Mouse (Mus musculus) CH12.LX (cell line): ENCODE results near the gene Serpine1. TPM values are rescaled to one million over a fixed set of nuclear protein-coding genes. Genes with fewer than 3 reads are reported as not detected.

ENCODE experiments used
- DNase-seq: peaks from one replicate; pipeline ENCODE4 v3.0.0-alpha.2; 2013; ENCODE audit errors: extremely low read depth
- H3K27ac ChIP-seq: 2 replicates; pipeline ENCODE4 v1.5.1; 2012; ENCODE audit warnings: low read depth, mild to moderate bottlenecking, control low read depth, moderate library complexity; ENCODE audit not compliant: insufficient read depth
- H3K27me3 ChIP-seq: replicated peaks from 2 replicates; pipeline ENCODE3; 2012; ENCODE audit warnings: inconsistent platforms
- H3K36me3 ChIP-seq, 2 experiments: replicated peaks in 1 of 2; 2 replicates each; pipeline versions ENCODE3 to v1.6.1; 2012; ENCODE audit warnings: inconsistent platforms in 1 of 2, low read length in 1 of 2, mild to moderate bottlenecking in 1 of 2, mixed read lengths in 1 of 2, moderate library complexity in 1 of 2; ENCODE audit not compliant: control insufficient read depth in 1 of 2, insufficient read depth in 1 of 2
- H3K4me1 ChIP-seq, 2 experiments: 2 replicates each; pipeline ENCODE4 v1.6.1; 2012; ENCODE audit warnings: inconsistent platforms in 1 of 2, moderate library complexity in 1 of 2; ENCODE audit not compliant: insufficient read depth in 2 of 2, control insufficient read depth in 1 of 2
- H3K4me2 ChIP-seq: 2 replicates; pipeline ENCODE4 v1.6.1; 2012; ENCODE audit warnings: low read depth, mild to moderate bottlenecking, control low read depth; ENCODE audit not compliant: poor library complexity, insufficient read depth, severe bottlenecking
- H3K4me3 ChIP-seq, 3 experiments: fragments of 150-350 bp in 1 of 3; sonication (generic) in 1 of 3; replicated peaks in 1 of 3; 2 replicates each; pipeline versions ENCODE3 to v1.5.1; 2011 to 2012; ENCODE audit warnings: low read depth in 2 of 3, low read length in 2 of 3, mild to moderate bottlenecking in 2 of 3, moderate library complexity in 2 of 3, control low read depth in 1 of 3, improper control_type of control experiment in 1 of 3, inconsistent platforms in 1 of 3, mixed read lengths in 1 of 3; ENCODE audit not compliant: poor library complexity in 1 of 3
- H3K79me2 ChIP-seq: replicated peaks from 2 replicates; pipeline ENCODE4 v1.6.1; 2012; ENCODE audit warnings: mild to moderate bottlenecking, moderate library complexity; ENCODE audit not compliant: control insufficient read depth, poor library complexity, insufficient read depth, severe bottlenecking; ENCODE audit errors: extremely low read depth
- H3K9ac ChIP-seq: 2 replicates; pipeline ENCODE4 v1.6.1; 2012; ENCODE audit warnings: low read depth, mild to moderate bottlenecking, control low read depth, moderate library complexity; ENCODE audit not compliant: insufficient read depth
- H3K9me3 ChIP-seq: replicated peaks from 2 replicates; pipeline ENCODE3; 2012; ENCODE audit warnings: low read length, inconsistent platforms, mixed read lengths
- CHD1 ChIP-seq: IDR thresholded peaks from 2 replicates; pipeline ENCODE4 v1.6.1; 2012; ENCODE audit warnings: low read depth, low read length, improper control_type of control experiment, inconsistent platforms
- ELF1 ChIP-seq: IDR thresholded peaks from 2 replicates; pipeline ENCODE4 v1.6.1; 2014; ENCODE audit warnings: low read depth, mild to moderate bottlenecking, inconsistent platforms, low read length, improper control_type of control experiment
- GABPA ChIP-seq: IDR thresholded peaks from 2 replicates; pipeline ENCODE4 v1.6.1; 2012; ENCODE audit warnings: low read depth, low read length, improper control_type of control experiment, inconsistent platforms; ENCODE audit not compliant: insufficient replicate concordance
- HCFC1 ChIP-seq: IDR thresholded peaks from 2 replicates; pipeline ENCODE4 v1.6.1; 2012; ENCODE audit warnings: low read depth, mild to moderate bottlenecking, inconsistent platforms, low read length, improper control_type of control experiment
- IRF4 ChIP-seq: IDR thresholded peaks from 2 replicates; pipeline ENCODE4 v1.6.1; 2014; ENCODE audit warnings: low read depth, mild to moderate bottlenecking, inconsistent platforms, low read length, improper control_type of control experiment
- JUN ChIP-seq: IDR thresholded peaks from 2 replicates; pipeline ENCODE4 v1.6.1; 2011; ENCODE audit warnings: low read depth, mild to moderate bottlenecking, low read length, improper control_type of control experiment, moderate library complexity; ENCODE audit not compliant: insufficient read depth
- MAFK ChIP-seq: IDR thresholded peaks from 2 replicates; pipeline ENCODE4 v1.6.1; 2011; ENCODE audit warnings: low read length, improper control_type of control experiment; ENCODE audit not compliant: insufficient replicate concordance
- MAX ChIP-seq: IDR thresholded peaks from 2 replicates; pipeline ENCODE4 v1.6.1; 2011; ENCODE audit warnings: low read length, improper control_type of control experiment
- MXI1 ChIP-seq: IDR thresholded peaks from 2 replicates; pipeline ENCODE4 v1.6.1; 2011; ENCODE audit warnings: mild to moderate bottlenecking, low read depth, low read length, improper control_type of control experiment
- NELFE ChIP-seq: IDR thresholded peaks from 2 replicates; pipeline ENCODE4 v1.6.1; 2011; ENCODE audit warnings: low read depth, low read length, improper control_type of control experiment
- PAX5 ChIP-seq: IDR thresholded peaks from 2 replicates; pipeline ENCODE4 v1.6.1; 2012; ENCODE audit warnings: low read length, inconsistent platforms, mixed read lengths
- SIN3A ChIP-seq: IDR thresholded peaks from 2 replicates; pipeline ENCODE4 v1.6.1; 2012; ENCODE audit warnings: low read length, improper control_type of control experiment, inconsistent platforms
- TBP ChIP-seq: conservative IDR thresholded peaks from 2 replicates; pipeline ENCODE4 v1.6.1; 2011; ENCODE audit warnings: low read depth, low read length, improper control_type of control experiment
- TCF12 ChIP-seq: IDR thresholded peaks from 2 replicates; pipeline ENCODE4 v1.6.1; 2014; ENCODE audit warnings: low read depth, mild to moderate bottlenecking, inconsistent platforms, low read length, improper control_type of control experiment
- UBTF ChIP-seq: IDR thresholded peaks from 2 replicates; pipeline ENCODE4 v1.6.1; 2012; ENCODE audit warnings: low read depth, mild to moderate bottlenecking, inconsistent platforms, low read length, improper control_type of control experiment, moderate library complexity
- ZKSCAN1 ChIP-seq: IDR thresholded peaks from 2 replicates; pipeline ENCODE4 v1.6.1; 2012; ENCODE audit warnings: low read depth, inconsistent platforms, low read length, improper control_type of control experiment, borderline replicate concordance
- dilution Hi-C: fragments of 300-500 bp; cut with MboI; formaldehyde crosslinking; loops from 2 replicates; pipeline ENCODE4 v1.14.3; 2020; ENCODE audit warnings: low sequenced_read_pairs; ENCODE audit not compliant: extremely low pct_unique_long_range_greater_than_20kb, extremely low pct_ligation_motif_present
- in situ Hi-C: fragments of 300-500 bp; cut with MboI; formaldehyde crosslinking; loops from 3 replicates; pipeline ENCODE4 v1.14.3; 2019; ENCODE audit warnings: low sequenced_read_pairs, low pct_ligation_motif_present, low pct_unique_long_range_greater_than_20kb, mixed read lengths
- polyA plus RNA-seq: library from polyadenylated mRNA; unstranded; fragments of >175 nt; gene quantifications from 2 replicates; pipeline ENCODE4 v1.2.1, GENCODE M21; 2012; ENCODE audit warnings: low read depth; ENCODE audit not compliant: insufficient read length
- total RNA-seq, 2 experiments: library from RNA; depleted of rRNA; stranded (reverse); fragments of 300-350 nt in 1 of 2; fragments of >200 nt in 1 of 2; gene quantifications; 2 replicates each; pipeline ENCODE4 v1.2.3; 2012 to 2014

Serpine1 gene
- total and polyA plus RNA-seq, 3 experiments, result 0.51 to 1.8 (median 0.61) TPM

DNA sequence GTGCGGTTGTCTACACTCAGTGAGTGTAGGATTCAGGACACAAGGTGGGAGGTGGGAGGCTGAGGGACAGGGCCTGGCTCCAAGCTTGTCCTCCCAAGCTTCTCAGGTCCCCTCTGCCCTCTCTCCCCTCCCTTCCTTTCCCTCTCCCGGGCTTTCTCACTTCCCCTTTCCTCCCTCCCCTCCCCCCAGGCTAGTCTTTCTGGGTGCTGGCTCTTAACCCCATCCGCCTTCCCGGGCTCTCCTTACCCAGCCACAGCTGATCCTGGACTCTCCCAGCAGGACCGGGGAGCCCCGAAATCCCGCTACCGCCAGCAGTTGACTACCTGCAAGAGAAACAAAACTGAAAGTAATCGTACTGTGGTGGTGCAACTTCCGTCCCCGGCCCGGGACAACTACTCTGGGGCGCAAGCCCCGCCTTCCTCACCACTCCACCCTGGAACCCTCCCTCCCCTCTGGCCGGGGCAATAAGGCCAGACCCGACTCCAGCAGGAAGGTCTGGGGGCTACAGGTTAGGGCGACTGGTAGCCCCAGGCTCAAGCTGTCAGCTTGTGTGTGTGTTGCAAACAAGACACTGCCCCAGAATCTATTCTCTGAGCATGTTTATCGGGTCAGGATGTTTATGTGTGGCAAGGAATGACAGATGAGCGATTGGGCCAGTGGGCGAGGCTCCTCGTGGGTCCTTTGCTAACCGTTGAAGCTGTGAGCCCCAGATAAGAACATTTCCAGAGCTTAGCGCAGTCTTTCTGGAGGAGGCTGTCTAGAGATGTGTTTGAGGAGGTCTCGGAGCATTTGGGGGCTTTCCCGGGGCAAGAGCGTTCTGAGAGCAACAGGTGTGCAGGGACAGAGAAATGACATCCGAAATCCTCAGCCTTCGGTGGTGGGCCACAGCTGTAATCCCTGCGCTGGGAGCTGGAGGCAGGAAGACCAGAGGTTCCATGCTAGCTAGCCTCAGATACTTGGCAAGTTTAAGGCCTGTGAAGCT is 44.1 kb upstream of the Serpine1 start, which contains the start of gene Trim56 (continued):
- 0 out of 2 replicates have a peak, but pooled peaks have one; percentile 21 for TF ChIP-seq TBP
- TF ChIP-seq IRF4, result peak; percentile 96
- no peak for TF ChIP-seq JUN
- peak; percentile 70 for TF ChIP-seq NELFE
- TF ChIP-seq MAFK, result no peak
- peak; percentile 28; the same call in 1 of the 2 replicates for TF ChIP-seq UBTF
- TF ChIP-seq CHD1, result peak; percentile 52; the same call in 1 of the 2 replicates
- peak; percentile 63 for TF ChIP-seq MXI1
- peak; percentile 60 for TF ChIP-seq HCFC1

DNA sequence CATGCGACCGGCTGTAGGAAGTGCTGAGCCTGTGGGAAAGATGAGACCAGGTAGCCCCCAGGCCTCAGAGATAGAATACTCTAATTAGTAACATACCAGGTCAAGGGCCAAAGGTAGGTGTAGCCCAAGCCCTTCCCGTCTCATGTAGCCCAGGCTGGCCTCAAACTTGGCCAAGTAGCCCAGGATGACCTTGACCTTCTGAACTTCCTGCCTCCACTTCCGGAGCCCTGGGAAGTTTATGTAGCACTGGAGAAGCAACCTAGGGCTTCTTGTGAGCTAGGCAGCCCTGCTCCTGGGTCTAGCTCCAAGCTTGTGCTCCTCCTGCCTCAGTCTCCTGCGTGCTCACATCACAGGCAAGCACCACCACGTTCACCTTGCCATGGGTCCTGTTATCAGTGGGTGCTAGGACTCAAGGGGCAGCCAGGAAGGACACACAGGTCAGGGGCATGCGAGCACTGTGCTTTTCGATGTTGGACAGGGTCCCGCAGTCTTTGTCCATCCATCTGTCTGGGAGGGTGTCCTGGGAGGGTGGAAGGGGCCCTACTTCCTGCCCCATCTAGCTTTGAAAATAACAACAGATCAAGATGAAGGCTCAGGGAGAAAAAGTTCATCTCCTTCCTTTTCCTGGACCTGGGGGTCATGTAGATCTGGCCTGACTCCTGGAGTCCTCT is 43.0 kb upstream of the Serpine1 start:
- in situ Hi-C loops, result loop anchor here (10.0 kb wide), 3 partner anchors 50 to 190 kb away; partner anchors contain the start of gene Vgf
- H3K9me3 ChIP-seq, result peaks cover 37% of the 10 kb centered on the region

DNA sequence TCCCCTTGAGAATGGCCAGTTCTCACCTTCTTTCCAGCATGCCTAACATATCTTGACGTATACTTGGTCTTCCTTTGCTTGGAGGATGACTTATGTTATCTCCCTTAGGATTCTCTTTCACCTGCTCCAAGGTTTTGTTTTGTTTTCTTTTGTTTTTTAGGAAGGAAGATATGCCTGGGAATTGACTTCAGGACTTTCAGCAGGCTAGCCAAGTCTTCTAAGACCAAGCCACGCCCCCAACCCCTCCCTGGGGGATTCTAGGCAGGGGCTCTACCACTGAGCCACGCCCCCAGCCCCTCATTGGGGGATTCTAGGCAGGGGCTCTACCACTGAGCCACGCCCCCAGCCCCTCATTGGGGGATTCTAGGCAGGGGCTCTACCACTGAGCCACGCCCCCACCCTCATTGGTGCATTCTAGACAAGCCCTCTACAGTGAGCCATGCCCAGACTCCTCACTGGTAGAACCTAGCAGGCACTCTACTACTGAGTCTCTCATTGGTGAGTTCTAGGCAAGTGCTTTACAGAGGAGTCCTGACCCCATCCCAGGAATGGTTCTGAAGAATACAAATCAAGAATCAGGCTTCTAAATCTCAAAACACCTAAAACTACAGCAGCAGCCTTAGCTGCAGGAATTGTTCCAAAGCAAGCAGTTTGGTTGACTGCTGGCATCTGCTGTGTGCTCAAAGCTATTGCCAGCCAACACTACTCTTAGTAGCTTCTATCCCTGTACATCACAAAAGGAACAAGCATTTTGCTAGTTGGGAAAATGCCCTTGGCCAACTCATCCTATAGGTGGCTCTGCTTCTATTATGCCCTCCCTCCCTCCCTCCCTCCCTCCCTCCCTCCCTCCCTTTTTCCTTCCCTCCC is 39.7 kb upstream of the Serpine1 start:
- dilution Hi-C loops (no loop called here), in situ Hi-C loops (loop anchor here (10.0 kb wide), 3 partner anchors 47 to 187 kb away; partner anchors contain the start of gene Vgf)
- no peak for DNase-seq
- TF ChIP-seq ELF1 (no peak), ZKSCAN1 (no peak), TCF12 (no peak), GABPA (no peak), PAX5 (no peak), UBTF (no peak), HCFC1 (no peak), CHD1 (no peak), SIN3A (no peak), MXI1 (no peak), MAX (no peak)
- Histone ChIP-seq H3K27me3 (no peaks in the 10 kb centered on the region), H3K9ac (no peak overlapping the region), H3K79me2 (peaks cover 7% of the 10 kb centered on the region), H3K27ac (no peak overlapping the region), H3K4me1 (peaks cover 5 to 22% of the 10 kb centered on the region in 2 experiments), H3K4me3 (no peak overlapping the region), H3K4me2 (no peak overlapping the region), H3K9me3 (peaks cover 37% of the 10 kb centered on the region), H3K36me3 (peaks cover 36 to 54% of the 10 kb centered on the region in 2 experiments)

More for the DNA sequence above, 43.0 kb upstream of the Serpine1 start:
- dilution Hi-C loops, result no loop called here
- peak overlapping the region; percentile 62 to 83 (median 72) for H3K4me3 ChIP-seq
- DNase-seq, result no peak
- H3K27me3 ChIP-seq, result no peaks in the 10 kb centered on the region
- peak overlapping the region; percentile 75 for H3K27ac ChIP-seq
- peak overlapping the region; percentile 85 for H3K4me2 ChIP-seq
- H3K79me2 ChIP-seq, result peaks cover 7% of the 10 kb centered on the region
- H3K4me1 ChIP-seq, result peaks cover 5 to 26% of the 10 kb centered on the region in 2 experiments
- H3K9ac ChIP-seq, result peak overlapping the region; percentile 91
- peaks cover 36 to 49% of the 10 kb centered on the region in 2 experiments for H3K36me3 ChIP-seq
- no peak for TF ChIP-seq UBTF
